Mouse (Mus musculus): Measurements from ENCODE around the gene Rasal3. TPM values are rescaled to one million over a fixed set of nuclear protein-coding genes. Genes with fewer than 3 reads are reported as not detected.

Gene Rasal3
- polyA plus RNA-seq, 1 experiment: 31.3 TPM

DNA sequence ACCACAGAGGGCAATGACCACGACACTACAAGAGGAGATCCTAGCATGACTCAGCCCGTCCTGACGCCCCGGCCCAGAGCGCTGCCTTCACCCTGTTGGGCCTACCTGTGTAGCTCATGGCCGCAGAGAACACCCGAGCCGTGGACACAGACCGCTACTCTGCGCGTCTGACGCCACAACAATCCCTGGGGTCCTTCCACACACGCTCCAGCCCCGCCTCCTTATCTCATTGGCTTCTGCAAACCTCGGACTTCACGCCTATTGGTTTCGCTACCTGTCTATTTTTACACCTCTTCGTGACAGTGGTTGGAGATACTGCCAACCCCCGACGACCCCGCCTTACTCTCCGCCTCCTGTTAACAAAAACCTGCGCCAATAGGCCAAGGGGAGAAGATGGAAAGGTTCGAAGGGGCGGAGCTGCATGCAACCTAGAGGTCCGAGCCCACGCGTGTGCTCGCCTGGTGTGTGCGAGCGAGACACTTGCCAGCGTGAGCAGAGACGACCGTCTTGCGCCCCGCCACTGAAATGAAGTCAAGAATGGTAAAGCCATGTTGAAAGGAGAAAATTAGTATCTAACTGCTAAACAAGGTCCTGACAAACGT lies 52.9 kb downstream of the Rasal3 start, which contains the start of gene Akap8l:
Akap8l (minus strand) TSS at position 226 of the 602 bp plus-strand sequence.
- H3K27ac ChIP-seq (ENCODE audit: insufficient read depth, low read depth, low read length): 0 out of 2 replicates have a peak within 1 kb of the TSS, but pooled peaks have one; percentile 23

DNA sequence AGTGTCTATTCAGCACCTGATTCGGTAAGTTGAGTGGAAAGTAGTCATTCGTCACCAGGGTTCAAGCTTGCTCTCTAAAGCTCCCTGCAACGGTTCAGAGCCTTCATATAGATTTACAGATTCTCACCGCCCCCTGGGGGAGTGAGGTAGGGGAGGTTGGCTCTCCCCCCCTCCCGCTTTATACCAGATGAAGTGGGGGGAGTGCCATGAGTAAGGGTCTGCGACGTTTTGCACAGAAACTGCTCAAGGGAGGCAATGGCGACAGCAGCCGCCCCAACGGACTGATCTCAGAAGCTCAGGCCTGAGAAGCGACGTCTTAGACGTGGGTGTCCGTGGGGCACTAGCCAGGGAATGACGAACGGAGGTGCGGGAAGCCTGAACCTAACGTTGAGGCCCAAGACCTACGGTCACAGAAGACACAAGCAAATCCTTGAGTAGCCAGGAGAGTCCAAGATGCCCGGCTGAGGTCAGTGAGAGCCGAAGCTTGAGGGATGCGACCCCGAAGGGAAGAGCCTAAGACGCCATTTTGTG lies 53.5 kb downstream of the Rasal3 start:
- peaks cover 7% of the 10 kb centered on the region for H3K4me1 ChIP-seq (ENCODE audit: control insufficient read depth, insufficient read depth, low read length)
- H3K4me3 ChIP-seq (ENCODE audit: insufficient read depth, low read length): peak overlapping the region; percentile 77
- TF ChIP-seq POLR2A (IDR thresholded peaks at IDR 0.05; ENCODE audit: borderline replicate concordance, low read depth, low read length): no peak
- no peak for TF ChIP-seq CTCF (IDR thresholded peaks at IDR 0.05; ENCODE audit: low read depth, low read length)
- 0 out of 2 replicates have a peak overlapping the region, but pooled peaks have one; percentile 23 for H3K27ac ChIP-seq (ENCODE audit: insufficient read depth, low read depth, low read length)

More for the DNA sequence above, 52.9 kb downstream of the Rasal3 start, which contains the start of gene Akap8l:
- peak within 1 kb of the TSS; percentile 77 for H3K4me3 ChIP-seq (ENCODE audit: insufficient read depth, low read length)
- TF ChIP-seq CTCF (IDR thresholded peaks at IDR 0.05; ENCODE audit: low read depth, low read length): no peak
- no peak for TF ChIP-seq POLR2A (IDR thresholded peaks at IDR 0.05; ENCODE audit: borderline replicate concordance, low read depth, low read length)
- H3K4me1 ChIP-seq (ENCODE audit: control insufficient read depth, insufficient read depth, low read length): peaks cover 7% of the 10 kb centered on the region

DNA sequence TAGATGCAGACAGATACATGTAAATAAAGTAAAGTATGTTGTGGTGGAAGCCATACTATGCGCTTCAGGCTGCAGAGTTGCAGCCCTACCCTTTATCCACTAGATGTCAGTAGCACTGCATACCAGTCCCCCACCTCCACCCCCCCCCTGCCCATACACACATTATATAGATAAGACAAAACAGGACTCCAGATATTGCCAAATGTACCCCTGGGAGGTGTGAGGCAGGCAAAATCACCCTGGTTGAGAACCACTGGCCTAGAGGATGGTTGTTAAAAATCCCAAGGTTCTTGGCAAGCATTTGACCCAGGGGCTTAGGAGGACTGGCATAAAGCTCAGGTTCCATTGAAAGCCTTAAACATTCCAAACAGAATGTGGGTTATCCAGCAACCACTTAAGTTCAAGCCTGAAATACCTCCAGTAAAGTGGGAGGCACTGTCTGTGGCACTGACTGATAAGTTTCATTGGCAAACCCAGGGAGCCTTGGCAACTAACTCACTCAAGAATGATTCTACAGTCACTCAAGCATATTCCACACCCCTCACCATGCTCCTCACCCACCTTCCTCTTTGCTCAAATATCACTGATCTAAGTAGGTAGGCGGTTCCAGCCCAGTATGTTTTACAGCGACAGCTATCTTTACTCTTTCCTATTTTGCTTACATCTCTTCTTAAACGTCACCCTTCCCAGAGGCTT lies 54.2 kb downstream of the Rasal3 start:
- peak overlapping the region; percentile 77 for H3K4me3 ChIP-seq (ENCODE audit: insufficient read depth, low read length)
- H3K4me1 ChIP-seq (ENCODE audit: control insufficient read depth, insufficient read depth, low read length): peaks cover 7% of the 10 kb centered on the region
- no peak for TF ChIP-seq POLR2A (IDR thresholded peaks at IDR 0.05; ENCODE audit: borderline replicate concordance, low read depth, low read length)
- peak; percentile 78 for TF ChIP-seq CTCF (IDR thresholded peaks at IDR 0.05; ENCODE audit: low read depth, low read length)
- H3K27ac ChIP-seq (ENCODE audit: insufficient read depth, low read depth, low read length): no peak overlapping the region

DNA sequence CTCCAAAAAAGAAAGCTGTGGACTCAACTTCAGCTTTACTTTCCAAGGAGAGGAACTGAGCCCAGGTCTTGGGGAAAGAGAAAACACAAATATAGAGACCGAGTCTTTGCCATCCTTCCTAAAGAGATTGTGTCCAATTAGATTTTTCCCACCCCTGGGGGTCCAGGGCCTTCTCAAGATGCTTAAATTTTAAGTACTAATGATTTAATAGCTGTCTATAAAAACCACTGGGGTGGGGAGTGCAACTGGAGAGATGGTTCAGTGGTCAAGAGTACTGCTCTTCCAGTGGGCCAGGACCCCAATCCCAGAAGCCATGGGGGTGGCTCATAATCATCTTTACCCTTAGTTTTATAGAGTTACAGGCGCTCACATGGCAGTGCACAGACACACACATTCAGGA lies 55.0 kb downstream of the Rasal3 start:
- Histone ChIP-seq H3K4me1 (ENCODE audit: control insufficient read depth, insufficient read depth, low read length) (peaks cover 7% of the 10 kb centered on the region), H3K4me3 (ENCODE audit: insufficient read depth, low read length) (no peak overlapping the region), H3K27ac (ENCODE audit: insufficient read depth, low read depth, low read length) (no peak overlapping the region)
- TF ChIP-seq CTCF (IDR thresholded peaks at IDR 0.05; ENCODE audit: low read depth, low read length) (no peak), POLR2A (IDR thresholded peaks at IDR 0.05; ENCODE audit: borderline replicate concordance, low read depth, low read length) (no peak)

DNA sequence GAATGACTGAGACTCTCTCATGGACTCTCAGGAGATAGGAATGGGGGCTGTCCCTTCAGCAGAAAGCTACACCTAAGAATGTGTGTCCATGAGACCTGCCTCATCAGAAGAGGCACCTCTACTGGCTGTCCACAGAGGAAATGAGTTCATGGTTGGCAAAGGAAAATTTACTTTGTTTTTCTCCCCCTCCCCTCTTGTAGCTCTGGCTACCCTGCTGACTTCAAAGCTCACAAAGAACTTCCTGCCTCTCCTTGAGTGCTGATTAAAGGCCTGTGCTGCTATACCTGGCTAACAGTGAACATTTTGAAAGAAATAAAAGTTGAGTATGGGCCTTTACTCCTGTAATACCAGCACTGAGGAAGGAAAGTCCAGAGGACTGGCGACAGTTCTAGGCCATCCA lies 62.3 kb downstream of the Rasal3 start:
- peaks cover 10% of the 10 kb centered on the region for H3K4me1 ChIP-seq (ENCODE audit: control insufficient read depth, insufficient read depth, low read length)
- no peak overlapping the region for H3K27ac ChIP-seq (ENCODE audit: insufficient read depth, low read depth, low read length)
- TF ChIP-seq POLR2A (IDR thresholded peaks at IDR 0.05; ENCODE audit: borderline replicate concordance, low read depth, low read length) (no peak), CTCF (IDR thresholded peaks at IDR 0.05; ENCODE audit: low read depth, low read length) (no peak)
- no peak overlapping the region for H3K4me3 ChIP-seq (ENCODE audit: insufficient read depth, low read length)

Other genes starting within 250 kb of the Rasal3 start
- 0.09 TPM in 1 of 2 replicates, not detected in the other for gene Notch3, start 236.7 kb downstream of the Rasal3 start, polyA plus RNA-seq (2012; ENCODE audit: insufficient read depth, insufficient read length, missing spikeins)
- not detected in 2 replicates for gene Ephx3, start 214.0 kb downstream of the Rasal3 start, polyA plus RNA-seq (2012; ENCODE audit: insufficient read depth, insufficient read length, missing spikeins)
- gene Brd4, start 118.9 kb downstream of the Rasal3 start, polyA plus RNA-seq (2012; ENCODE audit: insufficient read depth, insufficient read length, missing spikeins): 72.2 and 88.2 TPM in 2 replicates
- 77.4 and 90.0 TPM in 2 replicates for gene Akap8, start 82.3 kb downstream of the Rasal3 start, polyA plus RNA-seq (2012; ENCODE audit: insufficient read depth, insufficient read length, missing spikeins)
- 87.0 and 116 TPM in 2 replicates for gene Akap8l, start 53.0 kb downstream of the Rasal3 start, polyA plus RNA-seq (2012; ENCODE audit: insufficient read depth, insufficient read length, missing spikeins)
- gene Wiz, start 14.1 kb downstream of the Rasal3 start, polyA plus RNA-seq (2012; ENCODE audit: insufficient read depth, insufficient read length, missing spikeins): 19.3 and 24.2 TPM in 2 replicates
- not detected in 2 replicates for gene Pglyrp2, start 20.6 kb upstream of the Rasal3 start, polyA plus RNA-seq (2012; ENCODE audit: insufficient read depth, insufficient read length, missing spikeins)
- not detected in 2 replicates for gene Cyp4f39, start 49.1 kb upstream of the Rasal3 start, polyA plus RNA-seq (2012; ENCODE audit: insufficient read depth, insufficient read length, missing spikeins)
- gene Cyp4f17, start 102.5 kb upstream of the Rasal3 start, polyA plus RNA-seq (2012; ENCODE audit: insufficient read depth, insufficient read length, missing spikeins): 2.2 and 3.5 TPM in 2 replicates
- 52.2 and 53.6 TPM in 2 replicates for gene Cyp4f16, start 133.0 kb upstream of the Rasal3 start, polyA plus RNA-seq (2012; ENCODE audit: insufficient read depth, insufficient read length, missing spikeins)
- 0.48 TPM in 1 of 2 replicates, not detected in the other for gene Cyp4f37, start 217.7 kb upstream of the Rasal3 start, polyA plus RNA-seq (2012; ENCODE audit: insufficient read depth, insufficient read length, missing spikeins)